Mouse (Mus musculus) embryonic facial prominence, embryonic 10.5 days (tissue): Measurements from ENCODE around the gene Lsr. TPM values are rescaled to one million over a fixed set of nuclear protein-coding genes. Genes with fewer than 3 reads are reported as not detected.
A peak's percentile ranks its signal among the peaks of the same experiment; 100 is the strongest.

Source experiments
- DNase-seq: peaks from one replicate; pipeline ENCODE4 v3.0.0-alpha.2; 2017; ENCODE audit warnings: low spot score
- H3K27ac ChIP-seq: fragments of 300-500 bp; sonication (generic); replicated peaks from 2 replicates; pipeline ENCODE4 v1.5.1; 2016; ENCODE audit warnings: mild to moderate bottlenecking
- H3K27me3 ChIP-seq: fragments of 300-500 bp; sonication (generic); replicated peaks from 2 replicates; pipeline ENCODE4 v1.6.1; 2016; ENCODE audit warnings: low read depth, mild to moderate bottlenecking; ENCODE audit not compliant: poor library complexity, severe bottlenecking
- H3K36me3 ChIP-seq: fragments of 300-500 bp; sonication (generic); replicated peaks from 2 replicates; pipeline ENCODE4 v1.6.1; 2016; ENCODE audit warnings: mild to moderate bottlenecking, moderate library complexity
- H3K4me1 ChIP-seq: fragments of 300-500 bp; sonication (generic); 2 replicates; pipeline ENCODE4 v1.6.1; 2016
- H3K4me3 ChIP-seq: fragments of 300-500 bp; sonication (generic); 2 replicates; pipeline ENCODE4 v1.5.1; 2016; ENCODE audit warnings: mild to moderate bottlenecking, moderate library complexity
- H3K9me3 ChIP-seq: fragments of 300-500 bp; sonication (generic); 2 replicates; pipeline ENCODE4 v1.6.1; 2016; ENCODE audit warnings: mild to moderate bottlenecking
- WGBS: fragments of 180-500 bp; shearing (Covaris S2); methylation state at CpG from one replicate; pipeline ENCODE4 v1.1.7; 2016; 5-methylcytosine and 5-hydroxymethylcytosine counted together
- polyA plus RNA-seq: library from polyadenylated mRNA; unstranded; fragments of >200 nt; fragmentation: Nextera tagmentation; extraction: Ambion mirVana; gene quantifications from 2 replicates; pipeline ENCODE4 v1.2.1, GENCODE M21; 2016

The Lsr gene
- polyA plus RNA-seq, 1 experiment from 2014 or later: 33.1 TPM

DNA sequence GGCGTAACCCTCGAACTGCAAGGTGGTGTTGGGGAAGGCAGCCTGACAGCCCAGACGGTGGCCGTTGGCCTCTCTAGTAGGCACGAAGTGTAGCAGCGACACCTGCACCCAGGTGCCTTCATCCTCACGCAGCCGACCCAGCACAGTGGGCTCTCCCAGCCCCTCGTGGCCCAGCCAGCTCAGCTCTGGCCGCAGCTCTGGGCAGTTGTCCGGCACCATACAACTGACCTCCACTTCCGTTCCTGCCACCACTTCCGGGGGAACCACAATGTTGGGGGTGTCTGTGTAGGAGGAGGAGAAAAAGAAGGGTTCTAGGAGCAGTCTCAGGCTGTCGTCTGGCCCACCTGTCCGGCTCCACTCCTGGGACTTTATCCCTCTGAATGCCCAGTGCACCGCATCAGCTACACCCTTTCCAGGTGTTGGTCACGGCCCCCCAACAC is 64.3 kb downstream of the Lsr start:
- peaks cover 9% of the 10 kb centered on the region for H3K27me3 ChIP-seq
- DNase-seq: no peak
- H3K36me3 ChIP-seq: no peaks in the 10 kb centered on the region
- WGBS: 28% methylated on average over 17 of the region's 17 CpGs
- no peak overlapping the region for H3K27ac ChIP-seq
- H3K9me3 ChIP-seq: no peaks in the 10 kb centered on the region
- peak overlapping the region; percentile 53 for H3K4me3 ChIP-seq
- peaks cover 21% of the 10 kb centered on the region for H3K4me1 ChIP-seq

DNA sequence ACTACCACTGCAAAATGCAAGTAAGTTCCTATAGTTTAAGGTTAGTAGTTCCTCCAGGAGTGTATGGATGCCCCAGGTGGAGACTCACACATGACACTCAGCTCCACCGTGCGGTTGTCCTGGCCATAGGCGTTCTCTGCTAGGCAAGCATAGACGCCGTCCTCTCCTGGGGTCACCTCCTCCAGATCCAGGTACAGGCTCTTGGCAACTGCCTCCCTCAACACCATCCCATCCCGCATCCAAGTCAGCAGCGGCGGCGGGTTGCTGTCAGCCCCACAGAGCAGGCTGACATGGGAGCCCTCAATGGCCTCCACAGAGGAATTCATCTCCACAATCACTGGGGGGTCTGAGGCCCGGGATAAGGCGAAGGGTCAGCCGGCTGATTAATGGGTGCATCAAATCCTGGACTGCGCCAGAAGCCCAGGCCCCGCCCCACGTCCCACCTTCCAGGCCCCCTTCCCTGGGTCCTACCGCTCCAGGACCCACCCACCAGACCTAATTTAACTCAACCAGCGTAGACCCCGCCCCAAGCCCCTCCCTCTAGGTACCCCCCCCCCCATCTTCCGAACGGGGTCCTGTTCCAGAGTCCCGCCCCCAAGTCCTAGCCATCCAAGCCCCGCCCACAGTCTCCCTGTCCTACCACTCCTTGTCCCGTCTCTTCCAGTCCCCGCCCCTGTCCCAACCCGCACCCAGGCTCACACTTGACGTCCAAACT is 64.8 kb downstream of the Lsr start:
- WGBS: 1% methylated on average over 25 of the region's 26 CpGs
- H3K27ac ChIP-seq: no peak overlapping the region

More for the DNA sequence above, 64.8 kb downstream of the Lsr start:
- H3K9me3 ChIP-seq: no peaks in the 10 kb centered on the region
- H3K4me1 ChIP-seq: peaks cover 21% of the 10 kb centered on the region
- peak overlapping the region; percentile 53 for H3K4me3 ChIP-seq
- peaks cover 9% of the 10 kb centered on the region for H3K27me3 ChIP-seq
- no peaks in the 10 kb centered on the region for H3K36me3 ChIP-seq
- DNase-seq: peak; percentile 83

Other genes starting within 250 kb of the Lsr start
- 147 and 151 TPM in 2 replicates for gene Tmem147, start 243.9 kb downstream of the Lsr start, polyA plus RNA-seq
- gene Gapdhs, start 229.8 kb downstream of the Lsr start, polyA plus RNA-seq: 0.36 and 0.59 TPM in 2 replicates
- 0.68 and 1.0 TPM in 2 replicates for gene Sbsn, start 222.0 kb downstream of the Lsr start, polyA plus RNA-seq
- gene Dmkn, start 209.7 kb downstream of the Lsr start, polyA plus RNA-seq: not detected in 2 replicates
- not detected in 2 replicates for gene Krtdap, start 185.6 kb downstream of the Lsr start, polyA plus RNA-seq
- not detected in 2 replicates for gene Ffar2, start 149.7 kb downstream of the Lsr start, polyA plus RNA-seq
- not detected in 2 replicates for gene Ffar3, start 117.3 kb downstream of the Lsr start, polyA plus RNA-seq
- gene Ffar1, start 111.9 kb downstream of the Lsr start, polyA plus RNA-seq: 0.05 TPM in 1 of 2 replicates, not detected in the other
- 0.08 and 0.27 TPM in 2 replicates for gene Cd22, start 93.1 kb downstream of the Lsr start, polyA plus RNA-seq
- 0.32 and 0.39 TPM in 2 replicates for gene Mag, start 58.6 kb downstream of the Lsr start, polyA plus RNA-seq
- not detected in 2 replicates for gene Hamp2, start 48.8 kb downstream of the Lsr start, polyA plus RNA-seq
- not detected in 2 replicates for gene Hamp, start 29.4 kb downstream of the Lsr start, polyA plus RNA-seq
- 25.1 and 29.6 TPM in 2 replicates for gene Usf2, start 16.7 kb downstream of the Lsr start, polyA plus RNA-seq
- 2.9 and 3.3 TPM in 2 replicates for gene Fam187b, start 326 bp upstream of the Lsr start, polyA plus RNA-seq
- gene Fxyd5, start 69.0 kb upstream of the Lsr start, polyA plus RNA-seq: 9.1 and 9.5 TPM in 2 replicates
- 0.55 and 3.1 TPM in 2 replicates for gene Fxyd7, start 78.0 kb upstream of the Lsr start, polyA plus RNA-seq
- gene Fxyd1, start 83.7 kb upstream of the Lsr start, polyA plus RNA-seq: 9.8 and 12.2 TPM in 2 replicates
- gene Lgi4, start 85.9 kb upstream of the Lsr start, polyA plus RNA-seq: 2.5 and 2.8 TPM in 2 replicates
- 7.5 and 8.8 TPM in 2 replicates for gene Fxyd3, start 103.2 kb upstream of the Lsr start, polyA plus RNA-seq
- 4.0 and 4.3 TPM in 2 replicates for gene Hpn, start 141.8 kb upstream of the Lsr start, polyA plus RNA-seq
- 1.2 and 1.3 TPM in 2 replicates for gene Scn1b, start 153.5 kb upstream of the Lsr start, polyA plus RNA-seq
- 96.1 and 102 TPM in 2 replicates for gene Gramd1a, start 182.4 kb upstream of the Lsr start, polyA plus RNA-seq